Mouse (Mus musculus) adrenal gland, adult 8-10 months (tissue): ENCODE data around the gene Astn1. TPM values are rescaled to one million over a fixed set of nuclear protein-coding genes. Genes with fewer than 3 reads are reported as not detected.

Experiments
- microRNA-seq, 2 experiments: library from miRNA; unstranded; fragments of <30 nt; microRNA quantifications; one replicate each; pipeline ENCODE4 v1.2.0; 2022
- total RNA-seq, 4 experiments: library from RNA; stranded (reverse); gene quantifications; 2 replicates each; pipeline ENCODE4 v1.2.4; 2022

Gene Astn1
- total RNA-seq, 4 experiments from 2014 or later, result 13.2 to 21.4 (median 14.4) TPM

Small RNA genes within 50 kb of the gene (microRNA-seq; reads per million reads assigned to microRNA genes)
- 20.3 to 24.5 reads per million in 2 experiments for gene Mir488

Other genes starting within 250 kb of the Astn1 start
- gene Brinp2, start 5.9 kb upstream of the Astn1 start, total RNA-seq, result 1 to 10 TPM in 3 of 4 experiments, under 1 TPM in 1; 0.93 to 2.2 (median 1.2) TPM